ENCODE assay signal across 8 mouse cellular contexts in the genomic region with DNA sequence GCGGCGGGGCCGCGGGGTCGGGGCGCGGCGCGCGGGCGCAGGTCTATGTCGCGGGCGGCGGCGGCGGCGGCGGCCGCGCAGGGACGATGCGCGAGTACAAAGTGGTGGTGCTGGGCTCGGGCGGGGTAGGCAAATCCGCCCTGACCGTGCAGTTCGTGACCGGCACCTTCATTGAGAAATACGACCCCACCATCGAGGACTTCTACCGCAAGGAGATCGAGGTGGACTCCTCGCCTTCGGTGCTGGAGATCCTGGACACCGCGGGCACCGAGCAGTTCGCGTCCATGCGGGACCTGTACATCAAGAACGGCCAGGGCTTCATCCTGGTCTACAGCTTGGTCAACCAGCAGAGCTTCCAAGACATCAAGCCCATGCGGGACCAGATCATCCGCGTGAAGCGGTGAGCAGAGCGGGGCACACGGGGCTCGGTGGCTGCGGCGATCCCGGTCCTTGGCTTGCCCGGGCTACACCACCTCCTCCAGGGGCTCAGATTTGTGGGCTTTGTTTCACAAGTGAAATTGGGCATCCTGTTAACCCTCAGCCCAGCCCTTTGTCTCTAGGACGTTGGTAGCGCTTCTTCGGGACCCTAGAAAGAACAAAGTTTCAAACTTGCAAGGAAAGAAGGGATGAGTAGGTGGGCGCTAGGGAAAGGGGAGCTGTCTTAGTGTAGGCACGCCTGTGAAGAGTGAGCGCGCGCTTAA. TPM values are rescaled to one million over a fixed set of nuclear protein-coding genes. Genes with fewer than 3 reads are reported as not detected.
DNase-seq lines count a peak whose midpoint lies in the region; ATAC-seq and TF ChIP-seq lines count a peak whose summit lies in the region.

No protein-coding gene starts in this region.

- under 1% methylated on average over 62 of the region's 62 CpGs for WGBS in lung, embryonic 15.5 days
- WGBS in embryonic facial prominence, embryonic 15.5 days: under 1% methylated on average over 62 of the region's 62 CpGs
- WGBS in hindbrain, embryonic 15.5 days: under 1% methylated on average over 60 of the region's 62 CpGs
- WGBS in liver, embryonic 13.5 days (ENCODE audit: insufficient replicate concordance): under 1% methylated on average over 62 of the region's 62 CpGs

- H3K9me3 ChIP-seq in lung, embryonic 15.5 days: no peaks in the 10 kb centered on the region
- H3K9me3 ChIP-seq in embryonic facial prominence, embryonic 15.5 days (replicated peaks): no peaks in the 10 kb centered on the region; the same call in 1 of the 2 replicates
- no peaks in the 10 kb centered on the region for H3K9me3 ChIP-seq in hindbrain, embryonic 15.5 days
- no peaks in the 10 kb centered on the region for H3K9me3 ChIP-seq in liver, embryonic 13.5 days (replicated peaks)

- POLR2A ChIA-PET in Patski (lab: Charles Lee): interaction anchor here (1.3 kb wide), 1 partner anchor 9 kb away, joined by 5 read pairs; no protein-coding TSS in a partner anchor

- H3K4me3 ChIP-seq in lung, embryonic 15.5 days: peak overlapping the region; percentile 93
- peak overlapping the region; percentile 88 for H3K4me3 ChIP-seq in embryonic facial prominence, embryonic 15.5 days (replicated peaks)
- peak overlapping the region; percentile 85 for H3K4me3 ChIP-seq in hindbrain, embryonic 15.5 days
- H3K4me3 ChIP-seq in liver, embryonic 13.5 days (replicated peaks): peak overlapping the region; percentile 72

- no peaks in the 10 kb centered on the region for H3K27me3 ChIP-seq in lung, embryonic 15.5 days
- no peaks in the 10 kb centered on the region for H3K27me3 ChIP-seq in Patski
- H3K27me3 ChIP-seq in embryonic facial prominence, embryonic 15.5 days: no peaks in the 10 kb centered on the region
- H3K27me3 ChIP-seq in hindbrain, embryonic 15.5 days: no peaks in the 10 kb centered on the region
- H3K27me3 ChIP-seq in liver, embryonic 13.5 days: peaks cover 14% of the 10 kb centered on the region

- H3K4me1 ChIP-seq in lung, embryonic 15.5 days: peaks cover 19% of the 10 kb centered on the region
- peaks cover 13% of the 10 kb centered on the region for H3K4me1 ChIP-seq in embryonic facial prominence, embryonic 15.5 days
- peaks cover 35% of the 10 kb centered on the region for H3K4me1 ChIP-seq in hindbrain, embryonic 15.5 days (replicated peaks)
- H3K4me1 ChIP-seq in liver, embryonic 13.5 days (replicated peaks): peaks cover 29% of the 10 kb centered on the region

- CTCF ChIA-PET in Patski (lab: Charles Lee): interaction anchor here (1.2 to 2.8 kb wide), 2 partner anchors 11 to 72 kb away, joined by 4 to 11 read pairs; no protein-coding TSS in a partner anchor

- H3K4me2 ChIP-seq in lung, embryonic 15.5 days: peak overlapping the region; percentile 59
- H3K4me2 ChIP-seq in embryonic facial prominence, embryonic 15.5 days (replicated peaks): peak overlapping the region; percentile 76
- H3K4me2 ChIP-seq in hindbrain, embryonic 15.5 days: peak overlapping the region; percentile 61
- H3K4me2 ChIP-seq in liver, embryonic 13.5 days: peak overlapping the region; percentile 92

- ATAC-seq in lung, embryonic 15.5 days (ENCODE audit: borderline replicate concordance, extremely low read depth, low FRiP score, low TSS enrichment): peak; percentile 6; the same call in 1 of the 2 replicates
- peak; percentile 13 for ATAC-seq in Patski
- peak; percentile 4 for ATAC-seq in embryonic facial prominence, embryonic 15.5 days (ENCODE audit: insufficient number of reproducible peaks, low FRiP score, low TSS enrichment, low read depth)
- no peak; the same call in 1 of the 2 replicates for ATAC-seq in hindbrain, embryonic 15.5 days (ENCODE audit: low FRiP score, low read depth)
- ATAC-seq in liver, embryonic 13.5 days (ENCODE audit: low read depth): peak; percentile 15

- no peak for DNase-seq in lung, postnatal 25 days (ENCODE audit: low spot score)
- DNase-seq in Patski (ENCODE audit: low read depth, low spot score): no peak
- peak; percentile 11 for DNase-seq in liver, embryonic 13.5 days
- peak; percentile 18 for DNase-seq in right cerebral cortex, postnatal 4 days
- no peak for DNase-seq in frontal cortex, adult 2 months (ENCODE audit: extremely low spot score in 1 of 2, low spot score in 1 of 2)

- H3K36me3 ChIP-seq in lung, embryonic 15.5 days: peaks cover 12% of the 10 kb centered on the region
- peaks cover 5% of the 10 kb centered on the region; the same call in 1 of the 2 replicates for H3K36me3 ChIP-seq in embryonic facial prominence, embryonic 15.5 days
- H3K36me3 ChIP-seq in hindbrain, embryonic 15.5 days: no peaks in the 10 kb centered on the region
- peaks cover 7% of the 10 kb centered on the region; the same call in 1 of the 2 replicates for H3K36me3 ChIP-seq in liver, embryonic 13.5 days

- H3K27ac ChIP-seq in lung, embryonic 15.5 days: peak overlapping the region; percentile 97
- H3K27ac ChIP-seq in embryonic facial prominence, embryonic 15.5 days (replicated peaks): peak overlapping the region; percentile 98
- peak overlapping the region; percentile 99 for H3K27ac ChIP-seq in hindbrain, embryonic 15.5 days (replicated peaks)
- H3K27ac ChIP-seq in liver, embryonic 13.5 days: peak overlapping the region; percentile 68

- no peak for TF ChIP-seq CTCF in Patski (IDR thresholded peaks at IDR 0.05)

- peak overlapping the region; percentile 83 for H3K9ac ChIP-seq in lung, embryonic 15.5 days
- peak overlapping the region; percentile 81 for H3K9ac ChIP-seq in embryonic facial prominence, embryonic 15.5 days
- peak overlapping the region; percentile 91 for H3K9ac ChIP-seq in hindbrain, embryonic 15.5 days
- peak overlapping the region; percentile 82 for H3K9ac ChIP-seq in liver, embryonic 13.5 days

- in situ Hi-C loops in Patski (cut with MboI; ENCODE audit: low pct_unique_long_range_greater_than_20kb): loop anchor here (5.0 to 25.0 kb wide), 2 partner anchors 206 to 1634 kb away; a partner anchor contains a TSS

RNA-seq across cellular contexts. Expression of a gene that starts 0.5 kb away (rescaled TPM):
- polyA plus RNA-seq in lung, embryonic 15.5 days (2015; fragmentation: Nextera tagmentation; extraction: Ambion mirVana): 41.2 and 43.2 TPM in 2 replicates
- 9.5 TPM for polyA plus RNA-seq in Patski (2021)
- 17.6 and 18.0 TPM in 2 replicates for polyA plus RNA-seq in embryonic facial prominence, embryonic 15.5 days (2015; fragmentation: Nextera tagmentation; extraction: Ambion mirVana)
- polyA plus RNA-seq in hindbrain, embryonic 15.5 days (2015; fragmentation: Nextera tagmentation; extraction: Ambion mirVana): 24.6 and 25.7 TPM in 2 replicates
- 2.8 and 3.1 TPM in 2 replicates for polyA plus RNA-seq in liver, embryonic 13.5 days (2015; fragmentation: Nextera tagmentation; extraction: Ambion mirVana)
- 69.1 and 74.0 TPM in 2 replicates for polyA plus RNA-seq in frontal cortex, adult 2 months (2012; rRNA removed)

Comparison
In these comparisons a context has a peak if more than half of its experiments do, and no peak if none do; other contexts are left out.
1. DNase-seq: peak in liver, embryonic 13.5 days (single experiment) and right cerebral cortex, postnatal 4 days (single experiment); none in lung, postnatal 25 days (single experiment), Patski (single experiment) and frontal cortex, adult 2 months (0 of 2).
2. Peak in every context shown above with its lines, with median percentiles within 50 percentile points of each other: H3K27ac ChIP-seq, H3K4me2 ChIP-seq, H3K4me3 ChIP-seq and H3K9ac ChIP-seq.